Mouse (Mus musculus): ENCODE measurements at regions not wholly inside any gene's neighbourhood (a gene's known extent, or its start where the extent isn't known, plus 50 kb on each side); places are given as distances from the start of the nearest gene placed in this dataset.

- peak; percentile 76 to 83 for DNase-seq
Observed at GRCm38 (mm10) chr13:73160289-73160688, 100.0 kb upstream of the Irx4 start.

GRCm38 (mm10) chr13:73170301-73170700 is 90.0 kb upstream of the Irx4 start:
- DNase-seq: peak; percentile 41 to 68

- no peak for DNase-seq
Observed at GRCm38 (mm10) chr13:73207931-73208448, 52.3 kb upstream of the Irx4 start.

Data from heart, adult 18-20 months (tissue).